Mouse (Mus musculus): ENCODE measurements around the gene Rabggta. TPM values are rescaled to one million over a fixed set of nuclear protein-coding genes. Genes with fewer than 3 reads are reported as not detected.
A peak's percentile ranks its signal among the peaks of the same experiment; 100 is the strongest.

Gene Rabggta
- total RNA-seq, 2 experiments from 2014 or later: 44.9 to 49.5 TPM

- no peak overlapping the region for H3K4me3 ChIP-seq
- no peak overlapping the region for H3K27ac ChIP-seq
- TF ChIP-seq CTCF (conservative IDR thresholded peaks at IDR 0.05): no peak
- no peak for DNase-seq (ENCODE audit: low spot score in 2 of 2)
Measured at GRCm38 (mm10) chr14:55726261-55726660, 4.2 kb upstream of the Rabggta start.

DNA sequence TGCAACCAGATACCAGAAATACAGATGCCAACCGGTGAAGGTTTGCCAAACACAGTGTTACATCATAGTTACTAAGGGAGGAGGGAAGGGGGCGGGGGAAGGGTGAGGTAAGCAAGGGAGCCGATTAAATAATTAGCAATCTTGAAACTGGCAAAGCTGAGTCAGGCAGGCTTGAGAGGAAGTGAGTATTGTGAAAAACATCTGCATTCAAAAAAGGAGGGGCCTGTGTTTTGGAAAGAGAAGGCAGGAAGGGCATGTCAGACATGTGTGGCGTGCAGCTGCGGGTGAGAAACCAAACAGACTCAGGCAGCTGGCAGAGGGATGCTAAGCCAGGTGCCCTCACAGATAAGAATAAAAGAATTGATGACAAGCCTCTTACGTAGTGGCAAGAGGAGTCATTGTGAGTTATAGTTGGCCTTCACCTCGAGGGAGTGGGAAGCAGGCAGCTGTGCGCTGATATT, 2.4 kb upstream of the Rabggta start:
- Histone ChIP-seq H3K4me3 (no peak overlapping the region), H3K27ac (no peak overlapping the region)
- no peak for TF ChIP-seq CTCF (conservative IDR thresholded peaks at IDR 0.05)
- DNase-seq (ENCODE audit: low spot score in 2 of 2): no peak

DNA sequence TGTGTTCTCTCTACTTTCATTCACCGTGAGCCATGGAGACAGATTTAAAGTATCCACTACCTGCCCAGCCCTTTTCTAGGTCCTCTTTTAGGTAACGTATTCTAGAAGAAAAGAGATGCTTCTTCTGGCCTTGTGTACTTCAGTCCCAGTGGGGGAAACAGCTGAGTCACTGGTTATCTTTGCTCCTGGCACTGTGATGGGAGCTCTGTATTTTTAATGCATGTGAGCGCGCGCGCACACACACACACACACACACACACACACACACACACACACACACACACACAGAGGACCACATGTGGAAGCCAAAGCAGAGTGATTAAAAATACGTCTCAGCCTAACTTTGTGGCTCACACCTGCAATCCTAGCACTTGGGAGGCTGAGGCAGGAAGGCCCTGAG, 1.4 kb upstream of the Rabggta start:
- no peak for DNase-seq (ENCODE audit: low spot score in 2 of 2)
- Histone ChIP-seq H3K27ac (no peak overlapping the region), H3K4me3 (no peak overlapping the region)
- no peak for TF ChIP-seq CTCF (conservative IDR thresholded peaks at IDR 0.05)

GRCm38 (mm10) chr14:55722438-55722945, 429 bp upstream of the Rabggta start:
- DNase-seq (ENCODE audit: low spot score in 2 of 2): no peak
- H3K27ac ChIP-seq: peak overlapping the region; percentile 93; the same call in 1 of the 2 replicates
- peak overlapping the region; percentile 77; the same call in 1 of the 2 replicates for H3K4me3 ChIP-seq
- TF ChIP-seq CTCF (conservative IDR thresholded peaks at IDR 0.05): no peak

DNA sequence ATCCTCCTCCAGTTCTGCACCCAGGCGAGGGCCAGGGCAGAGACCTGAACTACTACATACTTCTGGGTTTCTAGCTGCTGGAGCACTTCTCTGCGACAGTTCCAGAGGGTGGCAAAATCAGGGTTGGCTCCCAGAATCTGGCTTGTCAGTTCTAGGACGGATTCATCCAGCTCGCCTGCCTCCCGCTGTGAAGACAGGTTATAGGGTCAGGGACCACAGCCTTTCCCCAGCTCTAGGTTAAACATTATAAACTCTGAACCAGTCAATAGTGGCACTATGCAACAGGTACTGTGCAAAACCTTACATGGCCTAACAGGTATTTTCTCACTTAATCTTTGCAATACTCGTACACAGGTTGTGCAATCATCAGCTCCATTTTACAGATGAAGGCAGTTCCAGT, 987 bp downstream of the Rabggta start:
- peak overlapping the region; percentile 77 for H3K4me3 ChIP-seq
- no peak for DNase-seq (ENCODE audit: low spot score in 2 of 2)
- TF ChIP-seq CTCF (conservative IDR thresholded peaks at IDR 0.05): no peak
- no peak overlapping the region; the same call in 1 of the 2 replicates for H3K27ac ChIP-seq

GRCm38 (mm10) chr14:55720666-55721065, 1.4 kb downstream of the Rabggta start:
- no peak for TF ChIP-seq CTCF (conservative IDR thresholded peaks at IDR 0.05)
- no peak overlapping the region for H3K27ac ChIP-seq
- no peak overlapping the region for H3K4me3 ChIP-seq
- no peak for DNase-seq (ENCODE audit: low spot score in 2 of 2)

- TF ChIP-seq CTCF (conservative IDR thresholded peaks at IDR 0.05): no peak
- DNase-seq (ENCODE audit: low spot score in 2 of 2): no peak
- Histone ChIP-seq H3K4me3 (no peak overlapping the region), H3K27ac (no peak overlapping the region)
Measured at GRCm38 (mm10) chr14:55719737-55720136, 2.3 kb downstream of the Rabggta start.

- DNase-seq (ENCODE audit: low spot score in 2 of 2): no peak
- no peak overlapping the region for H3K4me3 ChIP-seq
- TF ChIP-seq CTCF (conservative IDR thresholded peaks at IDR 0.05): no peak
- H3K27ac ChIP-seq: no peak overlapping the region
Measured at GRCm38 (mm10) chr14:55716884-55717283, 5.2 kb downstream of the Rabggta start.

DNA sequence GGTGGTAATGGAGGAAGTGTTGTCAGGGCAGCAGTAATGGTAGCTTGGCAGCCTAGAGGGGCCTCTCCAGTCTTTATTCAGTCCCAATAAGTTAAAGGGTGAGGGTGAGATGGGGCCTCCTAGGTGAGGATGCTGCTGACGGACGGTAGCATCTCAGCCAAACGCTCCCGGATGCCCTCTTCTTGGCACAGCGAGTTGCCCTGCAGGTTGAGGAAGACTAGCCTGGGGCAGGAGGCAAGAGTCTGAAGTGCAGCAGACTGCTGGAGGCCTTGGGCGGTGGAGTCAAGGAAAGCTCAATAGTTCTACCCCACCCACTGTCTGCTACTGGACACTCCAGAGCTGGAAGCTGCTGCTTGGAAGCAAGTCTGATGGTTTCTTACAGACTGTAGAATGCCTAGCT, 5.8 kb downstream of the Rabggta start:
- no peak for TF ChIP-seq CTCF (conservative IDR thresholded peaks at IDR 0.05)
- Histone ChIP-seq H3K4me3 (no peak overlapping the region), H3K27ac (no peak overlapping the region)
- DNase-seq (ENCODE audit: low spot score in 2 of 2): no peak

GRCm38 (mm10) chr14:55714893-55715292, 7.2 kb downstream of the Rabggta start:
- no peak for DNase-seq (ENCODE audit: low spot score in 2 of 2)
- TF ChIP-seq CTCF (conservative IDR thresholded peaks at IDR 0.05): no peak
- H3K27ac ChIP-seq: no peak overlapping the region
- no peak overlapping the region for H3K4me3 ChIP-seq

DNA sequence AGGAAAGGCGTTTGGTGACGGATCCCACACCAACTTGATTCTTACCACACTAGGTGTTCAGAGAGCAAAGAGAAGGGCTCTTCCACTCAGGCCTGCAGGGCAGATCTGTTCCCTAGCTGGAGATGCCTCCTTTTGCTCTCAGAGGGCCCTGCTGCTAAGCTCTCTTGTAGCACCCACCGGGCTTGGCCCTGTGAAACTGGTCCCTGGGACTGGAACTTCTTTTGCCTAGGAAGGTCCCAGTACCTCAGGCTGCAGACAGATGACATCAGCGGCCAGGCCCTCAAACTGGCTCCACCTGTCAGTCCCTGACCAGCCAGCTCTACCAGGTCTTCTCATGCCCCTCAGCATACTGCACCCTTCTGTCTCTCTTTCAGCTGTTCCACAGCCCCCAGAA, 8.3 kb downstream of the Rabggta start, which contains the start of gene Tgm1:
TSS of gene Tgm1 (minus strand) at position 198 of the 394 bp plus-strand sequence.
- DNase-seq (ENCODE audit: low spot score in 2 of 2): no peak
- Histone ChIP-seq H3K4me3 (no peak within 1 kb of the TSS), H3K27ac (no peak within 1 kb of the TSS)
- TF ChIP-seq CTCF (conservative IDR thresholded peaks at IDR 0.05): no peak

DNA sequence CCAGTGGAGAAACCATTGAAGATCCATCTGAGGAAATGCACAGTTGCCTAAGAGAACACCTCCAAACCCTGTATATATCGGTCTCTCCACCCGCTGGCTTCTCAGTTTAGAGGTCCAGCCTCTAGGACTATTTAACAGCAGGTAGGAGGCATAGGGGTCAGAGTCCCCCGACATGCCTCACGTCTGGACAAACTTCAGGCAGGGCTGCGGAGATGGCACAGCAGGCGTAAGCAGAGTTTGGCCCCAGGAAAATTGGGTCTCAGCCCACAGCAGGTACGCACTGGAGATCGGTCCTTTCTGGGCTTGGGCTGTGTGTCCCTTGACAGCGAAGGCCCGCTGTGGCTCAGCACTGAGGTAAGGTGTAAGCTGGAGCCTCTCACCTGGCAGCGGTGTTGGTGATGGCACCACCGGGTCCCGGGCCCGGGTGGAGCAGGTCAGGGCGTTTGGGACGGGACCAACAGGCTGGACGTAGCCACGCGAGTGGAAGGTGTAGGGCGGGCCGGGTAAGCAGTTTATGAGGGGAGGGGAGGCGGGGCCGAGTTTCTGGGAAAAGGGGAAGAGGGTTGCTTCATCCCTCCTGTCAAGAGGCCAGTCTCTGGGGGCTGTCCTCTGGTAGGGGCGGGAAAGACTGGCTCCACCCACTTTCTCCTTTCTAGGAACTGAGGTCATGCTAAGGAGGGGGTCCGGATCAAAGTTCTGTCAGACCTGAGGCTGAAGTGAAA, 8.9 kb downstream of the Rabggta start:
- no peak for DNase-seq (ENCODE audit: low spot score in 2 of 2)
- Histone ChIP-seq H3K27ac (no peak overlapping the region), H3K4me3 (no peak overlapping the region)
- TF ChIP-seq CTCF (conservative IDR thresholded peaks at IDR 0.05): no peak

DNA sequence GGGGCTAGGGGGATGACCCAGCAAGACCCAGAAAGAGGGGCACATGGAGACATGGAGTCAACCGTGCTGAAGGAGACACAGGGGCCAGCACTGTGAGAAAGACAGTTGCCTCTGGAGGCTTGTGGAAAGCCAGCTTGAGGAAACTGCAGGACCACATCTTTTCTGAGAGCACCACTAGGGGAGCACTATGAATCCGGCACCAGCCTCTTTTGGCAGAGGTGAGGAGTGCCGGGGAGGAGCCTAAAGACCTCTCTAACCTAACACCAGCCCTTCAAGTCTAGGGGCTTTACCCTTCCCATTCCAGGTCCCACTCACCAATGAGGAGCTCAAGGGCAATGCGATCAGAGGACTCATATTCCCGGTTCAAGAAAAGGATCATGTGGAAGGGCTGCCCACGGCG, 10.3 kb downstream of the Rabggta start:
- no peak overlapping the region for H3K27ac ChIP-seq
- DNase-seq (ENCODE audit: low spot score in 2 of 2): no peak
- TF ChIP-seq CTCF (conservative IDR thresholded peaks at IDR 0.05): peak; percentile 37
- no peak overlapping the region for H3K4me3 ChIP-seq

DNA sequence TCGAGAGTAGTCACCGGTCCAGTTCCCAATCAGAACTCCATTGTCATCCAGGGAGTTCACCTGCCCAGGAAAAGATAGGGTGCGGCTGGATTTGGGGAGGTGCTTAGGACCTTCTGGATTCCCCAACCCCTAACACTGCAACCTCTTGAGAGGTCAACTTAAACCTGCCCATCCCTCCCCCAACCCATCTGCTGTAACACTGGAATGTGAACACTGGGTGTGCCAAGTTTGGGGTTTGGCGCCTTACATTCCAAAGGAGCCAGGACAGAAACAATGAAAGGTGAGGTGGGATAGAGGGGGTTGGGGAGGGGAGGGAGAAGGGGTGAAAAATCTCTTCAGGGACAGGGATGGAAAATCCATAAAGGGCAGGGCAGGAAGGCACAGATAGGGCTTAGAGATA, 12.6 kb downstream of the Rabggta start:
- no peak overlapping the region for H3K27ac ChIP-seq
- no peak for TF ChIP-seq CTCF (conservative IDR thresholded peaks at IDR 0.05)
- no peak for DNase-seq (ENCODE audit: low spot score in 2 of 2)
- no peak overlapping the region for H3K4me3 ChIP-seq
